Mouse (Mus musculus): Measurements from ENCODE around the gene Kctd2. TPM values are rescaled to one million over a fixed set of nuclear protein-coding genes. Genes with fewer than 3 reads are reported as not detected.

Kctd2 gene
- total RNA-seq, 4 experiments from 2014 or later = 29.3 to 34.0 (median 29.7) TPM

GRCm38 (mm10) chr11:115400630-115401391 is 19.1 kb upstream of the Kctd2 start:
- DNase-seq (ENCODE audit: low spot score) = no peak

GRCm38 (mm10) chr11:115403338-115404124 is 16.4 kb upstream of the Kctd2 start, which contains the start of gene Mrpl58:
Gene Mrpl58, plus strand, starts transcription at chr11:115403752.
- DNase-seq (ENCODE audit: low spot score) = peak; percentile 83

DNA sequence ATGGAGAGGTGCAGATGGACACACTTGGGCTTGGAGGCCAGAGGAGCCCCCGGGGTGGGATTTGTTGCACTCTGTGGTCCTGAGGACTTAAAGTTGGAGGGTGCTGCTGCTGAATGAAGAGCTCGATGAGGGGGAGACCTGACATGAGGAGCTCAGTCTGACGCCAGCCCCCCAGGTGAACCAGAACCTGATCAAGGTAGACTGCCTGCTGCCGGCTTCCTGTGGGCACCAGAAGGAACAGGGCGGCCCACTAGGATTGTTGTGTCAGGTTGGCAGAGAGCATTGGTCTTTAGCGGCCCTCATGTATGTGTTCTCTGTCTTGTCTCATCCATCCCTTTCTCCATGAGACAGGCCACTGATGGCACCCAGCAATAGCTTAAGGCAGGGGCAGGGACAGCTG is 14.2 kb upstream of the Kctd2 start:
- no peak for DNase-seq (ENCODE audit: low spot score)

GRCm38 (mm10) chr11:115406858-115407401 is 13.0 kb upstream of the Kctd2 start:
- no peak for DNase-seq (ENCODE audit: low spot score)

DNA sequence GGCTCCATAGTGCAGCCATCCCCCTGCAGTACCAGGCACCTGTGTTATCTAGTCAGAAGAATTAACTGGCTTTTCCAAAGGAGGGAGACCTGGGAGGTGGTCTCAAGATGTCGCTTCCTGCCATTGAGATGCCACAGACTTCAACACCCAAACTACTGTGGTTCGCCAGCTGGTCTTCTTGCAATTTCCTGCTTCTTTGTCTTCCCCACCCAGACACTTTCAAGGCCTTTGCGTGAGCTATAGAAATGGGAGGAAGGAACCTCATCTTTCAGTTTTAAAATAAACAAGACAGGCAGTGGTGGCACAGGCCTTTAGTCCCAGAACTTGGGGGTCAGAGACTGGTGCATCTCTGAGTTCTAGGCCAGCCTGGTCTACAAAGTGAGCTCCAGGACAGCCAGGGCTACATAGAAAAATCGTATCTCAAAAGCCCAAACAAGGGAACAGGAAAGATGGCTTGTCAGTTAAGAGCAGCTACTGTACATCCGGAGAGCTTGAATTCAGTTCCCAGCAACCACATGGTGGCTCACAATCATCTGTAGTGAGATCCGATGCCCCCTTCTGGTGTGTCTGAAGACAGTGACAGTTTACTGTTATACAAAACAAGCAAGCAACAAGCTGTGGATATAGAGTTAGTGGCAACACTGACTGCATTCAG is 11.5 kb upstream of the Kctd2 start:
- DNase-seq (ENCODE audit: low spot score) = no peak

- no peak for DNase-seq (ENCODE audit: low spot score)
Measured at GRCm38 (mm10) chr11:115409556-115409955, 10.4 kb upstream of the Kctd2 start.

DNA sequence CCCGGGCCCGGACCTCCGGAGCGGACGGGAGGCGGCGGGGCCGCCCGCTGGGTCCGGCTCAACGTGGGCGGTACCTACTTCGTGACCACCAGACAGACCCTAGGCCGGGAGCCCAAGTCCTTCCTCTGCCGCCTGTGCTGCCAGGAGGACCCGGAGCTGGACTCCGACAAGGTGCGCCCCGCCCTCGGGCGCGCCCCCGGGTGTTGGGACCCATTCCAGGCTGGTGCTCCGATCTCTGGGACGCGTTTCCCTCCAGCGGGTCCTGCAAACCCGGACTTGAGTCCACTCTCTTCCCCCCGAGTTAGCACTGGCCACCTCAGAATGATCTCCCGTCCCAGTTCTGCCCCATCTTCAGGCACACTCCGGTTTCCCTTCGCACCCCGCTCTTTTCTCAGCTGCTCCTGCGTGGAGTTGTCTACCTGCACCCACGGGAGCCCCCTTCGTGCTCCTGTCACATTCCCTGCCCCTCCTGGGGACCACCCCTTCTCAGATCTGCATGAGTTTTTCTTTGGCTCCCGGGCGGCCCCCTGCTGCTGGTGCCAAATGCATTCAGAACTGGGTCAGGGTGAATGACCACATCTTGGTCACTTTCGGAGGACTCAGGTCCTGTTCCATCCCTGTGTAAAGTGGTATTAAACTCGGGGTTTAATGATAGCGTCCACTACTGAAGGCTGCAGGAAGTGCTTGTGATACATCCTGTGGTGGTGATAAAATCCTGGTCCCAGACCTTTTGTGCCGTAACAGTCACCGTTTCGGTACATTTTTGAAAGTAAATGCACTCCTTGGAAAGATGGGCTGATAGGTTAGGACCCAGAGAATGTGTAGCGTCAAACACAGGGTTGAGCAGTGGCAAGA is 635 bp downstream of the Kctd2 start:
- peak; percentile 57 for DNase-seq (ENCODE audit: low spot score)

- no peak for DNase-seq (ENCODE audit: low spot score)
Measured at GRCm38 (mm10) chr11:115421328-115421727, 1.4 kb downstream of the Kctd2 start.

GRCm38 (mm10) chr11:115421972-115422371 is 2.0 kb downstream of the Kctd2 start:
- no peak for DNase-seq (ENCODE audit: low spot score)

- no peak for DNase-seq (ENCODE audit: low spot score)
Measured at GRCm38 (mm10) chr11:115423091-115423490, 3.2 kb downstream of the Kctd2 start.

- no peak for DNase-seq (ENCODE audit: low spot score)
Measured at GRCm38 (mm10) chr11:115424666-115425065, 4.7 kb downstream of the Kctd2 start.

DNA sequence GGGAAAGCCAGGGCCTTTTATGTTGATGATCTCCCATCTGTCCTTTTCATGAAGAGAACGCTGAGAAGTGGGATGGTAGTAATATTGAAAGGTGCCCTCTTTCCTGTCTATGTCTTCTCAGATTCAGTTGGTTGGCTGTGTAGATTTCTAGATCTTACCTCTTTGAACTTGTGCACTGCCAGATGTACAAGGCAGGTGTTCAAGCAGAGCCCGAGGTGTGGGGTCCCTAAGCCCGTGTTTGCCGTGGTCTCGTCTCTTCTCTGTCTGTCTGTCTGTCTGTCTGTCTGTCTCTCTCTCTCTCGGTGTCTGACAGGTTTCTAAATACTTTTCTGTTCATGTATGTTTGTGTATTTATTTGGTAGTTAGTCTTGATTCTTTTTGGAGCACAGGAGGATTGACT is 5.7 kb downstream of the Kctd2 start:
- DNase-seq (ENCODE audit: low spot score) = no peak

- peak; percentile 83 for DNase-seq (ENCODE audit: low spot score)
Measured at GRCm38 (mm10) chr11:115427482-115428331, 7.8 kb downstream of the Kctd2 start.

DNA sequence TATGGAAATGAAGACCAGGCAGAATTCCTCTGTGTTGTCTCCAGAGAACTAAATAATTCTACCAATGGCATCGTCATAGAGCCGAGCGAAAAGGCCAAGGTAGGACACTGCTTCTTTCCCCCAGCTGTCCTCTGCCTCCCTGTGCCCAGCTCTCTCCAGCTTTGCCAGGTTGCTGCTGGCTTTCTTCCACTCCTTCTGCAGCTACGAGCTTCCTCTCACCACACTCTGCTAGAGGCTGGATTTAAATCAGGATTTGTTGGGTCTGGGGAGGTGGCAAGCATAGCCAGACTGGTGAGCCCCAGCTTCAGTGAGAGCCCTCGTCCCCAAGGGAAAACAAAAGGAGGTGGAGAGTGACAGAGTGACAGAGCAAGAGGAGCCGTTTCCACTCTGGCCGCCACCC is 9.4 kb downstream of the Kctd2 start:
- no peak for DNase-seq (ENCODE audit: low spot score)

GRCm38 (mm10) chr11:115430561-115430960 is 10.6 kb downstream of the Kctd2 start:
- no peak for DNase-seq (ENCODE audit: low spot score)

- DNase-seq (ENCODE audit: low spot score) = no peak
Measured at GRCm38 (mm10) chr11:115432814-115433213, 12.9 kb downstream of the Kctd2 start.

DNA sequence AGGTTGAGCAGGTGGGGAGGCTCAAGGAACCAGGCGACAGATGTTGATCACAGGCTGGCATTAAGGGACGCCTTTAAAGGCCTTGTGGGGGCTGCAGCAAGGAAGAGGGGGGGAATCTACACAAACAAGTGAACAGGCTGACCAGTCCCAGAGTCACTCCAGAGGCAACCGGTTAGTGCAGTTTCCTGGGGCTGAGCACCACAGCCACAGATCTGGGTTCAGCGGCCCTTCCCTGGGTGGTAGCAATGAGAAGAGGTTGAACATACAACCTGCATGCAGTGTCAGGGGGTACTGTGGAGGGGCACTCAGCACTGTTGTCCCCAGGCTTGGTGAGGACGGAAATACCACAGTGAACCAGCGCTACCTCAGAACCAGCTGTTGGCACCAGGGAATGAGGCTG is 13.4 kb downstream of the Kctd2 start:
- DNase-seq (ENCODE audit: low spot score) = no peak

GRCm38 (mm10) chr11:115435596-115436337 is 15.8 kb downstream of the Kctd2 start:
- no peak for DNase-seq (ENCODE audit: low spot score)

GRCm38 (mm10) chr11:115437571-115438122 is 17.7 kb downstream of the Kctd2 start:
- no peak for DNase-seq (ENCODE audit: low spot score)
